Mouse (Mus musculus): ENCODE data around the gene Gas2l2. TPM values are rescaled to one million over a fixed set of nuclear protein-coding genes. Genes with fewer than 3 reads are reported as not detected.

Gene Gas2l2
- total RNA-seq, 1 experiment from 2014 or later, result not detected

- 0 out of 2 replicates have a peak, but pooled peaks have one; percentile 16 for ATAC-seq (replicated peaks; ENCODE audit: low read depth, poor library complexity, severe bottlenecking)
Measured at GRCm38 (mm10) chr11:83445001-83445400, 15.7 kb upstream of the Gas2l2 start.

DNA sequence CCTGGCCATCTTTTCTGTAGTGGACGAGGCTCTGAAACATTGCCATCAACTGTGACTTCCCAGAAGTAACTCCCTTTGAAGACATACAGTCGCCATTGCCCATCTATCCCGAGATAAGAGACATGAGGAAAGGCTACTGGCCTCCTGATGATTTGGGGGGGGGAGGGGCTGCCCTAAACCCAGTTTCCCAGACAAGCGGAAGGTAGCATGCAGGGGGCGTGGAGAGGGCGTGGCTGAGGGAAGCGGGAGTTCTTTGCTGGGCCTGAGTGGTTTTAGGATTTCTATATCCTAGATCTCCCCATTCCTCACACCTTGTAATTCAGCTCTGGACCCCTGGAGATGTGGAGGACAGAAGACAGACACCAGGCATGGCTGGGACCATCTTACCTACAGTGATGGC is 14.6 kb upstream of the Gas2l2 start:
- ATAC-seq (replicated peaks; ENCODE audit: low read depth, poor library complexity, severe bottlenecking), result no peak

GRCm38 (mm10) chr11:83442596-83443267 is 13.5 kb upstream of the Gas2l2 start:
- peak; percentile 52 for ATAC-seq (replicated peaks; ENCODE audit: low read depth, poor library complexity, severe bottlenecking)

DNA sequence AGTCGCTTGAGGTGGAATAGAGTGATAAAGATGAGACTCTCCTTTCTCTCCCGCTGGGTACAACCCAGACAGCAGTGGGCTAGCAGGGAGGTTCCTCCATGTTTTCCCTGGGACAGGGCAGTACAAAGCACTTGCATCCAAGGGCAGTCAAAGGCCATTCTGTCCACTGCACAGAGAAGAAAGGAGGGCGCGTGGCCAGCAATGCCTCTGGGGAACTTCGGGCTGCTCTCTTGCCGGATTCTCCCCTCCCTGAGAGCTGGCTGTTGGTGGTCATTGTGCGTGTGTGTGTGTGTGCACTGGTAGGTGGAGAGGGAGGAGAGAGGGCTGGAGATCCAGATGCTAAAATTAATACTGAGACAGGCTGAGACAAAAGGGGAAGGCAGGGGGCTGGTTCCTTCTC is 12.0 kb upstream of the Gas2l2 start:
- no peak for ATAC-seq (replicated peaks; ENCODE audit: low read depth, poor library complexity, severe bottlenecking)

GRCm38 (mm10) chr11:83440081-83441064 is 11.1 kb upstream of the Gas2l2 start:
- peak; percentile 78 for ATAC-seq (replicated peaks; ENCODE audit: low read depth, poor library complexity, severe bottlenecking)

DNA sequence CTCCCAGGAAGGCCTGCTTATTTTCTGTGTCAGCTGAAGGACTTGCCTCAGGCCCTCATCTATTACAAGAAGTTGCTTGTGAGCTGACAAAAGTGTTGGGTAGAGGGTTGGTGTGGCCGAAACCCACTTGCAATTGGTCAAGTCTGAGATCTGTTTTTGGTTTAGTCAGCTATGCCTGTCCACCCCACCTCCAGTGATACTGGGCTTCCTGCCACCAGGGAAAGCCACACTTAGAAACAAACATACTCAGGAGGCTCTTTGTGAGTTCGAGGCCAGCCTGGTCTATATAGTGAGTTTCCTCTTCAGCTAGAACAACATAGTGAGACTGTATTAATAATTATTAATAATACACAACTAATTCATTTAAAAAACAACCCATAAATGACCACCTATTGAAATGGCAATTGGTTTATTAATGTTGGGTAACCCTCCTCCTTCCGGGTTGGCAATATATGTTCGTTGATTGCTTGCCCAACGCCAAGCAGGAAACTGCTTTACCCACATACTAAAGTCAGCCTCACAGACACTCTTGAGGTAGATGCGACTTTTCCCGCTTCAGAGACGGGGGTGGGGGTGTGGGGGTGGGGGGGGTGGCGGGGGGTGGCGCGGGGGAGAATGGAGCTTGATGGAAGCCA is 10.3 kb upstream of the Gas2l2 start:
- no peak for ATAC-seq (replicated peaks; ENCODE audit: low read depth, poor library complexity, severe bottlenecking)

- no peak for ATAC-seq (replicated peaks; ENCODE audit: low read depth, poor library complexity, severe bottlenecking)
Measured at GRCm38 (mm10) chr11:83437377-83437776, 8.1 kb upstream of the Gas2l2 start, which contains the start of gene 1700020L24Rik. Gene 1700020L24Rik, plus strand, starts transcription at chr11:83437677.

DNA sequence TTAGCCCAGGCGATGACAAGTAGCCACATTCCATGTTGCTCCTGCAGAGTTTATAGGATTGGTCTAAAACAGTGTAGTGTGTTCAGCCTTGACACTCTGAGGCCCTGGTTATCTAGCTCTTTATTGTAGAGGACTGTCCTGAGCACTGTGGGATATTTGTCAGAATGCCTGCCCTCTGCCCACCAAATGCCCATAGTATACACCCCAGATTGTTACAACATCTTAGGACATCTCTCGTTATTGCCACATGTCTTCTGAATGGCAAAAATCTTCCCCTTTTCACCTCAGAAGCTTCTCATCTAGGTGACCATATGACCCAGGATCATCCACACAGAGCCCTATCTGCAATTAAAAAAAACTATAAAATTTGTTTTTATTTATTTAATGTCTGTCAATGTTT is 3.3 kb upstream of the Gas2l2 start:
- 0 out of 2 replicates have a peak, but pooled peaks have one; percentile 15 for ATAC-seq (replicated peaks; ENCODE audit: low read depth, poor library complexity, severe bottlenecking)

GRCm38 (mm10) chr11:83426964-83427363 is 2.3 kb downstream of the Gas2l2 start:
- peak; percentile 97 for ATAC-seq (replicated peaks; ENCODE audit: low read depth, poor library complexity, severe bottlenecking)

DNA sequence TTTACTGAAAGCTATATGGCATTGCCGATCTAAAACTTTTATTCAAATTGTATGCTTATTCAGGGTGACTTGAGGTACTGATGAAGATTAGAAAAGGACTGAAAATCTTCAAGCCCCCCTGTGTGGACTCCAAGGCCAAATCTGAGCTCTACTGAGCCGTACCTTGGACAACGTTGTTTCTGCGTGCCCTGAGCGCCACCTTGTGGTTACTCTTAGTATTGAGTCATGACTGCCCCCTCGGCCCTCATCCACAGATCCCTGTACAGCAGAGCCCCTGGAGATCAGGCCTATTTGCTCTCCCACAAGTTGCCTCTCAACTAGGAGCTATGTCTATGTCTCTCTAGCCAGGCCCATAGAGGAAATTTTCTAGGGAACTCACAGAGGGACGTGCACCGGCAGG is 4.6 kb downstream of the Gas2l2 start:
- peak; percentile 53 for ATAC-seq (replicated peaks; ENCODE audit: low read depth, poor library complexity, severe bottlenecking)

DNA sequence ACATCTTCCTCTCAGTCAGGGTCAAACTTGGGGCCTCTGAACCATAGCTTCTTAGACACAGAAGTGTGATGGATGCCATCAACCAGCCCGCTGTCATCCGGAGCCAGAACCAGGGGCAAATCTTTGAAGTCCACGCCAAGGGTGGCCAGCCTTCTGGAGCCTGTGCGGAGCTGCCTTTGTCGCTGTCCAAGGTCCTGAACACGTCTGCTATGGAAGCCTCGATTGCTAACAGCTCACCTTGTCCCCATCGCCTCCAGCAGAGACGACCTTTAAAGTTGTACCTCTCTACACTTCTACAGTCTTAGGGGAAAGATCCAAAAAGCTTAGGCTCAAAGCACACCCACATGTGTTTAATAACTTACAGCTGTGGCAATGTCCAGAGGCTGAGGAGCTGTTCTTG is 8.0 kb downstream of the Gas2l2 start:
- ATAC-seq (replicated peaks; ENCODE audit: low read depth, poor library complexity, severe bottlenecking), result peak; percentile 51

DNA sequence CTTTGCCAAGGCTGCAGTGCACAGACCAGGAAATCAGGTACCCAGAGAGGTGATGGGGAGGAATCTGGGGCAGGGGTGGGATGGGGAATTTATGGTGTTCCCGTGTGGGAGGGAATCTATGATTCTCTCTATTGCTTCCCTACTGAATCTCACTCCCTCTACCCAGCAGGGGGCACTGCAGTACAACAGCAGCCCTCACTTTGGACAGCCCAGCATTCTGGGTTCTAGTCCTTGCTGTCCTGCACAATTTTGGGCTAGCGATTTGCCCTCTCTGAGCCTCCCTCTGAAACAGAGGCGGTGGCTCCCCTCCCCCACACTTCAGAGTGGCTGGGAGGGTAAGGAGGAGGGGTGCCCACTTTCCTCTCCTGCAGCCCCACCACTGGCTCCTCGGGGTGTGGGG is 8.9 kb downstream of the Gas2l2 start:
- ATAC-seq (replicated peaks; ENCODE audit: low read depth, poor library complexity, severe bottlenecking), result no peak

- ATAC-seq (replicated peaks; ENCODE audit: low read depth, poor library complexity, severe bottlenecking), result peak; percentile 49; the same call in 1 of the 2 replicates
Measured at GRCm38 (mm10) chr11:83418566-83418965, 10.7 kb downstream of the Gas2l2 start.

DNA sequence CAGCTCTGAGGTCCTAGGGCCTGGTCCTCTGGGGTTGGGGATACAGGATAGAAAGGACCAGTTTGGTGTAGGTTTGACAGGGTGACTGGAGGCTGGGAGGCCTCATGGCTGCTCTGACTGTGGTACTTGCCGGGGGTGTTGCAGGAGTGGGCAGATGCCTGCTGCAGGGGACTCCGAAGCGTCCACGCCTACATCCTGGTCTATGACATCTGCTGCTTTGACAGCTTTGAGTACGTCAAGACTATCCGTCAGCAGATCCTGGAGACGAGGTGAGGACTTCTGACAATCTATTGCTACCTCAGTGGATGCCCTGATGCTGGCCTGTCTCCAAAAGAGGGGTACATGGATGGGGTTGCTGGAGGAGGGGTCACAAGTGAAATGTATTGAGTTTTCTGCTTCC is 11.5 kb downstream of the Gas2l2 start:
- ATAC-seq (replicated peaks; ENCODE audit: low read depth, poor library complexity, severe bottlenecking), result no peak

DNA sequence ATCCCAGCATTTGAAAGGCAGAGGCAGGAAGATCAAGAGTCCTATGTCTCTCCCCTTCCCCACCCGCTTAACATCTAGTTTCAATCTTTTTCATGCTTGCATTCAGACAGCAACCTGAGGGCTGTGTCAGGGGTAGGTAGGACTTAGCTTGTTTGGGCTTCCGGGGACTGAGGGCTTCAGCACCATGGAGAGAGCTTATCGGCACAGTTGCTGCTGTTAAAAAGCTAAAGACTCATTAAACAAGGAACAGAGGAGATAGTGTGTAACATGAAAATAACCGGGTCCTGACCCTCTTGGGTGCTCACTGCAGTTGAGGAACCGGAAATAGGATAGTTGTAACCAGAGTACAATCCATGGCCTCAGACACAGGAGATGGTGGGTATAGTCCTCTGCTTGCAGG is 12.2 kb downstream of the Gas2l2 start:
- ATAC-seq (replicated peaks; ENCODE audit: low read depth, poor library complexity, severe bottlenecking), result peak; percentile 69

- ATAC-seq (replicated peaks; ENCODE audit: low read depth, poor library complexity, severe bottlenecking), result no peak
Measured at GRCm38 (mm10) chr11:83410510-83410909, 18.7 kb downstream of the Gas2l2 start.

DNA sequence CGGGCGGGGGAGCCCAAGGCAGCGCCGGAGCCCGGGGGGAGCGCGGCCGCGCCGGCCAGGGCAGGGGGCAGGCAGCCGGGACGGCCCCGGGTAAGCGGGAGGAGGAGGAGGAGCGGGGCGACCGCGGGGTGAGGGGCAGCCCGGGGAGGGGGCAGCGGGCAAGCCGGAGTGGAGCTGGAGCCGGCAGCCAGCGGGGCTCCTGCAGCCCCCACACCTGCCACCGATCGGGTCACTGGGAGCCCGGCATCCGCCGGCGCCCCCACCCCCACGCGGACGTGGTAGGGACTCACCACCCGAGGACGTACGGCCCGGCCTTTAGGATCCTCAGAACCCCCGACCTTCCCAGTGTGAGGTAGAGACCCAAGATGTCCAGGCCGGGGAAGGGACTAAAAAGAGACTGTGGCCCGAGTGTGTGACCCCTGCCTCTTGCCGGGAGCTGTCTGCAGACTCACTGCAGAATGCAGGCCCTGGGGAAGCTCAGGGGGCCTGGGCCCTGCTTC is 19.4 kb downstream of the Gas2l2 start:
- no peak for ATAC-seq (replicated peaks; ENCODE audit: low read depth, poor library complexity, severe bottlenecking)

- 0 out of 2 replicates have a peak, but pooled peaks have one; percentile 26 for ATAC-seq (replicated peaks; ENCODE audit: low read depth, poor library complexity, severe bottlenecking)
Measured at GRCm38 (mm10) chr11:83409087-83409754, 20.0 kb downstream of the Gas2l2 start, which contains the start of gene Rasl10b. Gene Rasl10b, plus strand, starts transcription at chr11:83409137.

- ATAC-seq (replicated peaks; ENCODE audit: low read depth, poor library complexity, severe bottlenecking), result no peak
Measured at GRCm38 (mm10) chr11:83408242-83408641, 21.0 kb downstream of the Gas2l2 start.

- ATAC-seq (replicated peaks; ENCODE audit: low read depth, poor library complexity, severe bottlenecking), result no peak
Measured at GRCm38 (mm10) chr11:83406391-83406790, 22.9 kb downstream of the Gas2l2 start.
